Mouse (Mus musculus) neural tube, embryonic 11.5 days (tissue): ENCODE measurements around the gene Sptbn4. TPM values are rescaled to one million over a fixed set of nuclear protein-coding genes. Genes with fewer than 3 reads are reported as not detected.

Experiments used
- polyA plus RNA-seq: library from polyadenylated mRNA; unstranded; fragments of >200 nt; fragmentation: Nextera tagmentation; extraction: Ambion mirVana; gene quantifications from 2 replicates; pipeline ENCODE4 v1.2.1, GENCODE M21; 2014

The Sptbn4 gene
- polyA plus RNA-seq, 1 experiment from 2014 or later, result 0.34 TPM

Other genes starting within 250 kb of the Sptbn4 start
- 6.5 and 8.3 TPM in 2 replicates for gene Itpkc, start 219.0 kb downstream of the Sptbn4 start, polyA plus RNA-seq
- 15.8 and 17.1 TPM in 2 replicates for gene Coq8b, start 214.7 kb downstream of the Sptbn4 start, polyA plus RNA-seq
- 21.6 and 21.7 TPM in 2 replicates for gene Numbl, start 189.3 kb downstream of the Sptbn4 start, polyA plus RNA-seq
- gene Ltbp4, start 110.0 kb downstream of the Sptbn4 start, polyA plus RNA-seq, result 7.0 and 8.0 TPM in 2 replicates
- gene Shkbp1, start 91.7 kb downstream of the Sptbn4 start, polyA plus RNA-seq, result 52.8 and 55.2 TPM in 2 replicates
- gene Gm20479, start 90.3 kb downstream of the Sptbn4 start, polyA plus RNA-seq, result not detected in 2 replicates
- gene Blvrb, start 292 bp upstream of the Sptbn4 start, polyA plus RNA-seq, result 34.3 and 34.5 TPM in 2 replicates
- gene Sertad3, start 26.1 kb upstream of the Sptbn4 start, polyA plus RNA-seq, result 22.8 and 24.0 TPM in 2 replicates
- gene Sertad1, start 39.2 kb upstream of the Sptbn4 start, polyA plus RNA-seq, result 17.0 and 18.4 TPM in 2 replicates
- 0.99 and 1.3 TPM in 2 replicates for gene Prx, start 51.6 kb upstream of the Sptbn4 start, polyA plus RNA-seq
- gene Hipk4, start 75.6 kb upstream of the Sptbn4 start, polyA plus RNA-seq, result 0.30 and 0.50 TPM in 2 replicates
- gene Pld3, start 105.5 kb upstream of the Sptbn4 start, polyA plus RNA-seq, result 72.0 and 73.9 TPM in 2 replicates
- gene 2310022A10Rik, start 105.5 kb upstream of the Sptbn4 start, polyA plus RNA-seq, result 28.4 and 28.9 TPM in 2 replicates
- gene Akt2, start 143.9 kb upstream of the Sptbn4 start, polyA plus RNA-seq, result 72.0 and 72.9 TPM in 2 replicates
- 10.2 and 11.2 TPM in 2 replicates for gene Ttc9b, start 206.2 kb upstream of the Sptbn4 start, polyA plus RNA-seq
- gene Map3k10, start 226.9 kb upstream of the Sptbn4 start, polyA plus RNA-seq, result 9.0 and 12.5 TPM in 2 replicates
- gene Zfp607b, start 241.7 kb upstream of the Sptbn4 start, polyA plus RNA-seq, result 5.0 and 6.1 TPM in 2 replicates